Mouse (Mus musculus) cerebellum, adult 9-10 months (tissue): Measurements from ENCODE around the gene Myrip.
"Not testable (repeated sequence)": the region's sequence is repeated elsewhere in the genome, so short reads cannot be mapped to it uniquely, and the experiment has no call there.

Experiments
- DNase-seq: peaks from one replicate; pipeline ENCODE4 v3.0.0; 2022

The Myrip gene

DNA sequence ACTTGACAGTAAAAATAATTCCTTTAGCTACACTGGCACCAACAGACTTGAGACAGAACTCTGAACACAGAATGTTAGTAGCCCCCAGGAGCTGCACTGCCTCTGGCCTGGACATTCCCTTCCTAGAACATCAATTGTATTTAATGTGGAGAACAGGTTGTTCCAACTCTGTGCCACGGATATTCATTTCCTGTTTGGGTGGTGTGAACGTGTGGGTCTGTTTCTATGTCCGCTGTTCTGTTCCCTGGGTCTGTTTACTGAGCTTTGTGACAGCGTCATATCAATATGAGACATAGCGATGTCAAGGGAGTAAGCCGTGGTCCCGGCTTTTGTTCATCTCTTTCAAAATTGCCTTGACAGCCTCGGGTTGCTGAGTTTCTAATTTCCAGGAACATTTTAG is 97.0 kb downstream of the Myrip start:
- DNase-seq = no peak

DNA sequence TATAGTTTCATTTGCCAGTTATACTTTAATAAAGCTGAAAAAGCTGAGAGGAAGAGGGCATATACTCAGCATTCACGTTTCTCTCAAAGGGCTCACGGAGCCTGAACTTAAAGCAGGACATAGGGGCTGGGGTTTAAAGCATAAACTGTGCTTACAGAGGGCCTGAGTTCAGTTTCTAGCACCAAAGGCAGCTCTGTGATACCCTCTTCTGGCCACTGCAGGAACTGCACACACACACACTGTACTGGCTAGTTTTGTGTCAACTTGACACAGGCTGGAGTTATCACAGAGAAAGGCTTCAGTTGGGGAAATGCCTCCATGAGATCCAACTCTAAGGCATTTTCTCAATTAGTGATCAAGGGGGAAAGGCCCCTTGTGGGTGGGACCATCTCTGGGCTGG is 98.2 kb downstream of the Myrip start:
- DNase-seq = not testable (repeated sequence)

- no peak for DNase-seq
These were observed 101.1 kb downstream of the Myrip start for GRCm38 (mm10) chr9:120402368-120402767.

DNA sequence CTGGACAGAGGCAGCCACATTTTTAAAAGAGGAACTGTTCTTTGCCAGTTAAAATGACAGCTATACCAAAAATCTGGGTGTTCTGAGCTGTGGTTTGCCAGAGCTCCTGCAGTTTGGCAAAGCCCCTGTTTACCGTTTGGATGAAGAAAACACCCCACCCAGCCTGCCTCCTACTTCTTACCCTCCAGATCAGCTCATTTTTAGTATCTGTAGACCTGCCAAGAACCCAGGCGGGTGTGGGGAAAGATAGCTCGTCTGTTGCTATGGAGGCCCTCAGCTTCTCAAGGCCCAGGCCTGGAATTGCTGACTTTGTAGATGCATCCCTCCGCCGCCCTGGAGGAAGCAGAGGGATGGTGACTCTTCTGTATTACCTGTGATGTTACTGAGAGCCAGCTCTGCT is 102.3 kb downstream of the Myrip start:
- DNase-seq = no peak

DNA sequence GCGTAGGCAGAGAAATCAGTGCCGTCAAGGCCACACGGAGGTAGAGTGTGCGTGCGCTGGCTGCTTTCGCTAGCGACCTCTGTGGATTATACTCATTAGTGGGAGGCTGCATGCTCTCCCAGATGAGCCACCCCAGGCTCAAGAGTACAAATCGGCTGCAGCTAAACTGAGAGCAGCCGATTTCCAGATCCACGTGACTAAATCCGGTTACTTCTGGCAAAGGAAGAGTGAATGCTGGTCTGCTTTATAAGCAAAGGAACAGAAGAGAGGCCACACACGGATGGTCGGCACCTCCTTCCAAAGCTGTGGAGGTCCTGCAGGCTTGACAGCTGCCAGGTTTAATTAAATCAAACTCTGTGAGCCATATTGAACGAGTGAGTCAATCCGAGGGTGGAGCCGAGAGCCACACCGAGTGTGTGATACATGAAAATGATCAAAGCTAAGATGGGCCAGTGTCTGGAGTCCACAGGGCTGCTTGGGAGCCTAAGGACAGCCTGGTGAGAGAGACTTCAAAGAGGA is 108.4 kb downstream of the Myrip start:
- DNase-seq = no peak

DNA sequence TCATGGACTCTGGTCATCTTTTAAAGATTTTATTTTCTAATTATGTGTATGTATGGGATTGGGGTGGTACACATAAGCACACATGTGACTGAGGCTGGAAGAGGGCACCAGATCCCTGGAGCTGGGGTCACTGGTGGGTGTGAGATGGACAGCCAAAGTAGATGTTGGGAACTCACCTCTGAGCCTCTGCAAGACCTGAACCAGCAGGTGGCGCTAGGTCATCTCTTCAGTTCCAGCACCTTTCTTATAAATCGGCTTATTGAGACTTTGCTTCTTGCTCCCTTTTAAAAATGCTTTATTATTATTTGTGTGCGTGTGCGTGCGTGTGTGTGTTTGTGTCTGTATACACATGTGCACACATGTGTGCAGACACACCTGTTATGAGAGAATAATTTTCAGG is 109.1 kb downstream of the Myrip start:
- DNase-seq = peak; percentile 54

GRCm38 (mm10) chr9:120415504-120415903 is 114.2 kb downstream of the Myrip start:
- peak; percentile 87 for DNase-seq

DNA sequence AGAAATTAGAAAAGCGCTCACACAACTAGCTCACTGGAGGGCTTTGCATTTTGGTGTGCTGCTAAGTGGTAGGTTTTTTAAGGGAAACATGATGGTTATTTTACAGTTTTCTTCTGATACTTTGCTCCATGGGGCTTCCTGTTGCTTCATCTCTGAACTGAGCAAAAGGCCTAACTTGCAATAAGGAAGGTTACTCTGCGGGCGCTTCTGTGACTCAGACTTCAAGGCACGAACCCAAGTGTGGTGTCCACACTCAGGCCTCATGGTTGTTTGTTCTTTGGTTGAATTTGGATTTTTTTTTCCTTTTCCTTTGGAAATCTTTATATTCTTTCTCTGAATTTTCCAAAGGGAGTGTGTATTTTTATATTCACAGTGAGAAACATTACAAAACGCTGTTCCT is 114.8 kb downstream of the Myrip start:
- no peak for DNase-seq

GRCm38 (mm10) chr9:120416729-120417128 is 115.4 kb downstream of the Myrip start:
- no peak for DNase-seq

DNA sequence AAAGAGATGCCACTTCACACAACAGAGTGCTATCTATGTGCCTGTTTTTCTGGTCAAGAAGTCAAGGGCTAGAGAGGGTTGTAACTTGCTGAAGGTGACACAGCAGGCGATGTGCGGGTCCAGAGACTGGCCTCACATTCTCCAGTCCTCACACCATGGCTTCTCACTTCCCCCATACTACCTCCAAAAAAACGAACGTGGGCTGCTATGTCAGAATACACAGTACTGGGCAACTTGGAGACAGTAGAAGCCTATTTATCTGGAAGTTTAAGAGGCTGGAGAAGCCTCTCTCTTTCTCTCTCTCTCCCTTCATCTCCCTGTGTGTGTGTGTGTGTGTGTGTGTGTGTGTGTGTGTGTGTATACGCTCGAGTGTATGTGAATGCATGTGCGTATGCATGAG is 117.3 kb downstream of the Myrip start:
- DNase-seq = no peak

DNA sequence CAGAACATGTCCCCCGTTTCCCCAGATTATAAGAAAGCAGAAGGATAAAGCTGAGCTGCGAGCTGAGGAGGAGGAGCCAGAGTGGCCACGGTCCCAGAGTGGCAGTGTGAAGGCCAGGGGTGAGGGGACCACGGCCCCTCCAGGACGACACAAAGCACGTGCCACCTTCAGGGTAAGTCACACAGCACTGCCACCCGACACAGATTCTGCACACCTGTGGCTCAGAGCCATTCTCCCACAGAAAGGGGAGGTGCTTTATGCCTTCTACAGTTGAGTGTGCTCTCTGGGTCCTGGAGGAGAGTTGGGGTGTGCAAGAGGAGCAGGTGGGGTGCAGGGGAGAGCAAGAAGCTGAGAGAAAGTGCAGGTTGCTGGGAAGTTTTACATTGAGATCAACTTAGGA is 123.3 kb downstream of the Myrip start:
- DNase-seq = no peak

- peak; percentile 34 for DNase-seq
These were observed 124.5 kb downstream of the Myrip start for GRCm38 (mm10) chr9:120425768-120426167.

GRCm38 (mm10) chr9:120428181-120428580 is 126.9 kb downstream of the Myrip start:
- no peak for DNase-seq

- DNase-seq = peak; percentile 59
These were observed 132.4 kb downstream of the Myrip start for GRCm38 (mm10) chr9:120433747-120434146.

- no peak for DNase-seq
These were observed 134.5 kb downstream of the Myrip start for GRCm38 (mm10) chr9:120435841-120436240.

DNA sequence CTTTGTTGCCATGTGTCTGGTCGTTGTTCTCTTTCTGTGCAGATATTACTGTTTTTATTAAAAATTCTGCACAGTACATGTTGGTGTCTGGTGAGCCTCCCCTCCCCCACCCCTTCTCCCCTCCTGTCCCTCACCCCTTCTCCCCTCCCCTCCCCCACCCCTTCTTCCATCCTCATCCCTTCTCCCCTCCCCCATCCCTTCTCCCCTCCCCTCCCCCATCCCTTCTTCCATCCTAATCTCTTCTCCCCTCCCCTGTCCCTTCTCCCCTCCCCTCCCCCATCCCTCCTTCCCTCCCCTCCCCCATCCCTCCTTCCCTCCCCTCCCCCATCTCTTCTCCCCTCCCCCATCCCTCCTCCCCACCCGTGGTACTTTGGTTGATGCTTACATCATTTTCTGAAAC is 135.5 kb downstream of the Myrip start:
- DNase-seq = no peak

DNA sequence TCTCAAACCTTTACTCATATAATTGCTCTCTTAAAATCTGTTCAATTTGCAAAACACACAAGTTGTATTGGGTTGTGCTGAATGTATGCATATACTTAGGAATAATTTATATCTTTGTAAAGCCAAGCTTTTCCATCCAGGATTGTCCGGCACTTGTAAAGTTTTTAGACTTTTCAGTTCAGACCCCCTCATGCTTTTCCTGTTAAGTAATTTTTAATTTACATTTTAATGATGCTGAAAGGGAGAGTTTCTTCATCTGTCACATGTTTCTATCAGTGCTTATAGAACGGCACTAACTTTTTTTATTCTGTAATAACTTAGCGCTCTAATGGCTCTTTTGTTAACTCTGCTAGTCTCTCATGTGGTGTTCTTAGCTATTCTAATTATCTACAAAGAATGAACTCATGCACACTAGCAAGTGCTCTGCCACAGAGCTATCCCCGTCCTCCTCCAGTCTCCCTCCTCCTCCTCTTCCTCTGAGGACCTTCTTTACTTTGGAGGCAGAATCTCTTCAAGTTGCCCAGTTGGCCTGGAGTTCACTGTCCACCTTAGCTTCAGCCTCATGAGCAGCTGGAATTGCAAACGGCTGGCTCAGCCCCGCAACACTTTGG is 136.1 kb downstream of the Myrip start:
- DNase-seq = no peak

DNA sequence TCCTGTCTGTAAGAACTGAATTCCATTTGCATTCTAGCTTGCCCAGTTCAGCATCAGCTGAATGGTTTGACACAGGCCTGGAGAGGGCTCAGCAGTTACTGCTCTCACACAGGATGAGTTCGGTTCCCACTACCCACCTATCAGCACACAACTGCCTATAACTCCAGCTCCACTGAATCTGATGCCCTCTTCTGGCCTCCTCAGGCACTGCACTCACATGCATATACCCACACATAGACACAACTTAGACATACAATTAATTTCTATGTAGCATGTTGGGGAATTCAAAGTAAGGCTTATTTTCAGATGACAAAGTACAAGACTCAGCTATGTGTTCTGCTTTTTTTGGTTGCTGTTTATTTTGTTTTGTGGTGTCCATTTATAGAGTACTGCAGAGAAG is 137.0 kb downstream of the Myrip start:
- no peak for DNase-seq

DNA sequence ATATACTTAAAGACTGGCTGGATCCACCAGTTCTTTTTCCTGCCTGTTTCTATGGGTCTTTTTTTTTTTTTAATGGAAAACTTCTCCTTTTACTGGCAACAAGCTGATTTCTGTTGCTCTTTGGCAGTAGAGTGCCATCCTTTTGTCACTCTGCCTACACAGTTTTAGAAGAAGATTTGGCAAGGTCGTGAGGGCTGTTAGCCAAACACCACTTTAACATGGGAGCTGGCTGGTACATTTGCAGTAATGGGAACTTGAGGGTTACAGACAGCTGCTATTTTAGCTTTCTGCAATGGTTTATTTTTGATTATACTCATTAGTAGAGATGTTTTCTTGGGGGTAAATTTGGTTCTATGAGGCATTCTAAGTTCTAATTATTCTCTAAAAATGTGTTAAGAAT is 137.5 kb downstream of the Myrip start:
- DNase-seq = no peak

GRCm38 (mm10) chr9:120444642-120445041 is 143.3 kb downstream of the Myrip start:
- DNase-seq = no peak

GRCm38 (mm10) chr9:120449696-120450329 is 148.5 kb downstream of the Myrip start:
- no peak for DNase-seq

DNA sequence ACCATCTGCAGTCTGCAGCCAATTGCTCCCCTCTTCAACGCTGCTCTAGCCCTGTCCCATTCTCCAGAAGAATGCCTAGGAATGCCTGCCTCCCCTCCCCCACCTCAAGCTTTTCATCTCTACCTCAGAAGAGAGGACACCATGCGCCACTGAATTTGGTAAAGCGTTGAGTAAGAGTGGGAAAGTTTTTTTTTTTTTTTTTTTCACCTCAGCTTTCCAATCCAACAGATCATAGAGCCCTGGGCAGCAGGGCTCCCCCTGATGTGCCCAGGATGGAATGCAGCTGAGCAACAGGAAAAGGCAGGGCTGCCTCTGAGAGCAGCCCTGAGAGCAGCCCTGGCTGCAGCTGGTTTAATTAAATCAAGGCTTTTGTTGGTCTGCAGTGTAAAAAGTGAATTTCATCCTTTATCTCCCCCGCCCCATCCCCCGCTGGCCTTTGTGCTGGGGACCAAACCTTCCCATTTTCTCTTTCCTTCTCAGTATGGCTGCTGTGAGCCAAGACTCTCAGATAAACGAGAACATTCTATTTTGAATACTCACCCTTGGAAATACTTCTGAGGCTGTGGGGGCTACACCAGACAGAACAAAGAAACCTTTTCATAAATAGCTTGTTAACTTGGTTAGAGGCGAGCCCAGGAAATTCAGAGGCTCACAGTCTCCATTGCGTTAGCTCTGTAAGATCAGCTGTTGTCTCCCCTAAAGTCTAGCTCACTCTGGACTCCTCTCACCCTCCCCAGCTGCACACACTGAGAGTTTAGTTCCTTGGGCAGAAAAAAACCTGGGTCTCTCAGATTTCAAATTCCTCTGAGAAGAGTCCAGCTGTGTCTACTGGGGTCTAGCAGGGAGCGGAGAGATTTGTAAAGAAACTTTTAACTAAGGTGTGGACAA is 154.7 kb downstream of the Myrip start:
- DNase-seq = no peak

DNA sequence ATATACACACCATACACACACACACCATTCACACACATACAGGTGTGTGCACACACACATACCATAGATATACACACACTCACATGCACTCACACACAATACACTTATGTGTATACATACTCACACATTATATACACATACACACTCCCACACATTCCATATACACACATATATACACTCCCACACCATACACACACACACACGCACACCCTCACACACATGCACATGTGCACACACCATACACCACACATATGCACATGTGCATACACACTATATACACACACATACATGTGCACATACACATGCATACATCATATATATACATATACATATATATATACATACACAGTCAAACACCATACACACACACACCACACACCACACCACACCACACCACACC is 169.1 kb downstream of the Myrip start:
- no peak for DNase-seq

DNA sequence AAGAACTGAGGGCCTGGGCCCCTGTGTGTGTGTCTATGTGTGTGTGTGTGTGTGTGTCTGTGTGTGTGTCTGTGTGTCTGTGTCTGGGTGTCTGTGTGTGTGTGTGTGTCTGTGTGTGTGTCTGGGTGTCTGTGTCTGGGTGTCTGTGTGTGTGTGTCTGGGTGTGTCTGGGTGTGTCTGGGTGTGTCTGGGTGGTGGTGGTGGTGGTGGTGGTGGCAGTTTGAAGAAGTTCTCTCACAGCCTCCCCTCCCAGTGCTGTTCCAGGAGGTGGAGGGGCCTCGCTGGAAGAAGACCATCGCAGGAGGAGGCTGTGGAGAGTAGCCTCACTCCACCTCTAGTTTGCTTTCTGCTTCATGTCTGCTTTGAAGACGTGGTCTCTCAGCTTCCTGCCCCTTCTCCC is 180.3 kb downstream of the Myrip start:
- DNase-seq = no peak
